Mouse (Mus musculus): ENCODE results near the gene Stox2. TPM values are rescaled to one million over a fixed set of nuclear protein-coding genes. Genes with fewer than 3 reads are reported as not detected.
"Not testable (repeated sequence)": the region's sequence is repeated elsewhere in the genome, so short reads cannot be mapped to it uniquely, and the experiment has no call there.

Stox2 gene
- total and polyA plus RNA-seq, 3 experiments: 0.27 TPM; not detected in 2

GRCm38 (mm10) chr8:47480039-47480438 is 33.9 kb upstream of the Stox2 start:
- DNase-seq (ENCODE audit: low spot score): no peak
- no peak overlapping the region for H3K4me3 ChIP-seq (ENCODE audit: low read depth, low read length)
- H3K9me3 ChIP-seq (replicated peaks): no peaks in the 10 kb centered on the region
- ATAC-seq (ENCODE audit: extremely low read depth, insufficient number of reproducible peaks, low FRiP score, poor library complexity, severe bottlenecking): no peak
- no peaks in the 10 kb centered on the region for H3K4me1 ChIP-seq (ENCODE audit: insufficient read depth, low read depth, low read length)
- H3K27me3 ChIP-seq (ENCODE audit: insufficient read depth, low read length): 0 out of 2 replicates have a peak, but pooled peaks cover 5% of the 10 kb centered on the region
- no peaks in the 10 kb centered on the region for H3K36me3 ChIP-seq (replicated peaks)
- TF ChIP-seq POLR2AphosphoS5 (IDR thresholded peaks at IDR 0.05; ENCODE audit: insufficient replicate concordance, low read depth, low read length) (no peak), CTCF (IDR thresholded peaks at IDR 0.05; ENCODE audit: low read depth, low read length) (no peak), GATA2 (IDR thresholded peaks at IDR 0.05; ENCODE audit: borderline replicate concordance, low read depth, low read length) (no peak), TAL1 (conservative IDR thresholded peaks at IDR 0.05; ENCODE audit: low read depth, low read length) (no peak), GATA1 (IDR thresholded peaks at IDR 0.05; ENCODE audit: borderline replicate concordance, low read length) (no peak)

GRCm38 (mm10) chr8:47461650-47462049 is 15.5 kb upstream of the Stox2 start:
- DNase-seq (ENCODE audit: low spot score): no peak
- TF ChIP-seq CTCF (IDR thresholded peaks at IDR 0.05; ENCODE audit: low read depth, low read length) (no peak), TAL1 (conservative IDR thresholded peaks at IDR 0.05; ENCODE audit: low read depth, low read length) (no peak), GATA2 (IDR thresholded peaks at IDR 0.05; ENCODE audit: borderline replicate concordance, low read depth, low read length) (no peak), POLR2AphosphoS5 (IDR thresholded peaks at IDR 0.05; ENCODE audit: insufficient replicate concordance, low read depth, low read length) (no peak)
- H3K27me3 ChIP-seq (ENCODE audit: insufficient read depth, low read length): no peaks in the 10 kb centered on the region
- H3K4me3 ChIP-seq (ENCODE audit: low read depth, low read length): no peak overlapping the region
- H3K36me3 ChIP-seq (replicated peaks): no peaks in the 10 kb centered on the region
- no peaks in the 10 kb centered on the region for H3K9me3 ChIP-seq (replicated peaks)
- no peaks in the 10 kb centered on the region for H3K4me1 ChIP-seq (ENCODE audit: insufficient read depth, low read depth, low read length)
- no peak for ATAC-seq (ENCODE audit: extremely low read depth, insufficient number of reproducible peaks, low FRiP score, poor library complexity, severe bottlenecking)

GRCm38 (mm10) chr8:47459216-47459749 is 13.1 kb upstream of the Stox2 start:
- DNase-seq (ENCODE audit: low spot score) (no peak), ATAC-seq (ENCODE audit: extremely low read depth, insufficient number of reproducible peaks, low FRiP score, poor library complexity, severe bottlenecking) (no peak)
- Histone ChIP-seq H3K4me3 (ENCODE audit: low read depth, low read length) (no peak overlapping the region), H3K9me3 (replicated peaks) (no peaks in the 10 kb centered on the region), H3K27me3 (ENCODE audit: insufficient read depth, low read length) (no peaks in the 10 kb centered on the region), H3K4me1 (ENCODE audit: insufficient read depth, low read depth, low read length) (no peaks in the 10 kb centered on the region), H3K36me3 (replicated peaks) (no peaks in the 10 kb centered on the region)
- no peak for TF ChIP-seq POLR2AphosphoS5 (IDR thresholded peaks at IDR 0.05; ENCODE audit: insufficient replicate concordance, low read depth, low read length)
- no peak for TF ChIP-seq CTCF (IDR thresholded peaks at IDR 0.05; ENCODE audit: low read depth, low read length)

DNA sequence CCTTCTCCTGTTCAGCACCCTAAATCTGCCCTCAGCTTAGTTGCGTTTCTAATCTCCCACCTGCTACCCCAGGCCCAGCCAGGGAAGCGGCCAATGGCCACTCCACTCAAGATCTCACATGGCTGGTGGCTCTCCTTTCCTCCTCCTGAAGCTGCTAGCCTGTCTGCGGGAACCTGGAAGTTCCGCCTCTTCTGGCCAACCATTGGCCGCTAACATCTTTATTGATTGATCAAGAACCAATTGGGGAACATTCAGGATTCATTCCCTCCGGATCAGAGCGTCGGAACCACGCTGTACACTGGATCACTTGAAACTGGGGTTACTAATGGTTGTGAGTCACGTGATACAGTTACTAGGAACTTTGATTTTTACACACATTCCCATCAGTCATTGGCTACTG is 12.4 kb upstream of the Stox2 start:
- H3K4me1 ChIP-seq (ENCODE audit: insufficient read depth, low read depth, low read length): no peaks in the 10 kb centered on the region
- TF ChIP-seq GATA2 (IDR thresholded peaks at IDR 0.05; ENCODE audit: borderline replicate concordance, low read depth, low read length) (no peak), CTCF (IDR thresholded peaks at IDR 0.05; ENCODE audit: low read depth, low read length) (no peak), GATA1 (IDR thresholded peaks at IDR 0.05; ENCODE audit: borderline replicate concordance, low read length) (no peak), POLR2AphosphoS5 (IDR thresholded peaks at IDR 0.05; ENCODE audit: insufficient replicate concordance, low read depth, low read length) (no peak)
- H3K36me3 ChIP-seq (replicated peaks): no peaks in the 10 kb centered on the region
- no peaks in the 10 kb centered on the region for H3K27me3 ChIP-seq (ENCODE audit: insufficient read depth, low read length)
- DNase-seq (ENCODE audit: low spot score) (no peak), ATAC-seq (ENCODE audit: extremely low read depth, insufficient number of reproducible peaks, low FRiP score, poor library complexity, severe bottlenecking) (no peak)
- no peaks in the 10 kb centered on the region for H3K9me3 ChIP-seq (replicated peaks)
- no peak overlapping the region for H3K4me3 ChIP-seq (ENCODE audit: low read depth, low read length)

DNA sequence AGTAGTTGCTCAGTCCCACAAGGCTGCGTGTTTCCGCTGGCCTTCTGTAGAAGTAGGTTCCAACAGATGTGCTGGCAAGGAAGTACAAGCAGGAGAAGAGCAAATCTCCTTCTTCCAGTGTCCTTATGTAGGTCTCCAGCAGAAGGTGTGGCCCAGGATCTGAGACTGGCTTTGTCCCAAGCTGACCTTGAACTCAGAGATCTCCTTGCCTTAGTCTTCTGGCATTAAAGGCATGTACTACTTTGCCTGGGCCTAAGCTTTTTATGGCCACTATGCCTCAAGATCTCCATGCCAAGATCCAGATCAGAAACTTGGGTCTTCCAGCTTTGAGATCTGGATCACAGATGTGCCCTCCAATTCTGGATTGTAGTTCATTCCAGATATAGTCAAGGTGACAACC is 3.0 kb upstream of the Stox2 start:
- H3K36me3 ChIP-seq (replicated peaks); H3K4me3 ChIP-seq (ENCODE audit: low read depth, low read length); ATAC-seq (ENCODE audit: extremely low read depth, insufficient number of reproducible peaks, low FRiP score, poor library complexity, severe bottlenecking); H3K9me3 ChIP-seq (replicated peaks); DNase-seq (ENCODE audit: low spot score); H3K27me3 ChIP-seq (ENCODE audit: insufficient read depth, low read length); H3K4me1 ChIP-seq (ENCODE audit: insufficient read depth, low read depth, low read length): not testable (repeated sequence)

DNA sequence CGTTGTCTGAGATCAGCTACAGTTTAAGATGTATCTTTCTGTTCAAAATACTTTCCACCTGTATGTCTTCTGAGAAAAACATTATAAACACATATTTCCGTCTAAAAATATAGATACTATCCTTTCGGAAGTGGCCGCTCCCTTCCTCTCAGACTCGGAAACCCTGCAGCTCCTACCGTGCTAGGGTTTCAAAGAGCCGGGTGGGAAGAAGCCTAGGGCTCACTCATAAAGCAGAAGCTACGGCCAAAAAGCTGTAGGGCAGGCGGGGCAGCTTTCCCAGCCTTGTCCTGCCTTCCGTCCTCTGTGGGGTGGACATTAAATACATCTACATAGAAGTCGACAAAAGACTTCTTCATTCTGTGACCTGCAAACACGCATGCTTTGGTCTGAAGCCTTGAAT is 6.9 kb downstream of the Stox2 start:
- Histone ChIP-seq H3K4me1 (ENCODE audit: insufficient read depth, low read depth, low read length) (no peaks in the 10 kb centered on the region), H3K27me3 (ENCODE audit: insufficient read depth, low read length) (no peaks in the 10 kb centered on the region), H3K9me3 (replicated peaks) (no peaks in the 10 kb centered on the region), H3K4me3 (ENCODE audit: low read depth, low read length) (no peak overlapping the region), H3K36me3 (replicated peaks) (no peaks in the 10 kb centered on the region)
- DNase-seq (ENCODE audit: low spot score): no peak
- TF ChIP-seq GATA2 (IDR thresholded peaks at IDR 0.05; ENCODE audit: borderline replicate concordance, low read depth, low read length) (no peak), CTCF (IDR thresholded peaks at IDR 0.05; ENCODE audit: low read depth, low read length) (no peak), TAL1 (conservative IDR thresholded peaks at IDR 0.05; ENCODE audit: low read depth, low read length) (no peak), POLR2AphosphoS5 (IDR thresholded peaks at IDR 0.05; ENCODE audit: insufficient replicate concordance, low read depth, low read length) (no peak), GATA1 (IDR thresholded peaks at IDR 0.05; ENCODE audit: borderline replicate concordance, low read length) (no peak)
- no peak for ATAC-seq (ENCODE audit: extremely low read depth, insufficient number of reproducible peaks, low FRiP score, poor library complexity, severe bottlenecking)

GRCm38 (mm10) chr8:47437976-47438375 is 8.2 kb downstream of the Stox2 start:
- Histone ChIP-seq H3K4me3 (ENCODE audit: low read depth, low read length) (no peak overlapping the region), H3K36me3 (replicated peaks) (no peaks in the 10 kb centered on the region), H3K9me3 (replicated peaks) (no peaks in the 10 kb centered on the region), H3K4me1 (ENCODE audit: insufficient read depth, low read depth, low read length) (no peaks in the 10 kb centered on the region), H3K27me3 (ENCODE audit: insufficient read depth, low read length) (no peaks in the 10 kb centered on the region)
- ATAC-seq (ENCODE audit: extremely low read depth, insufficient number of reproducible peaks, low FRiP score, poor library complexity, severe bottlenecking) (no peak), DNase-seq (ENCODE audit: low spot score) (no peak)
- TF ChIP-seq CTCF (IDR thresholded peaks at IDR 0.05; ENCODE audit: low read depth, low read length): no peak
- no peak for TF ChIP-seq POLR2AphosphoS5 (IDR thresholded peaks at IDR 0.05; ENCODE audit: insufficient replicate concordance, low read depth, low read length)
- TF ChIP-seq TAL1 (conservative IDR thresholded peaks at IDR 0.05; ENCODE audit: low read depth, low read length): no peak
- no peak for TF ChIP-seq GATA1 (IDR thresholded peaks at IDR 0.05; ENCODE audit: borderline replicate concordance, low read length)

Data from G1E (cell line).